ENCODE assay signal across 28 mouse cellular contexts in genomic region chr14:99449870-99450269, GRCm38 (mm10).
A peak's percentile ranks its signal among the peaks of the same experiment; 100 is the strongest.
DNase-seq lines count a peak whose midpoint lies in the region; ATAC-seq lines count a peak whose summit lies in the region.
"Had no signal": no experiment of that assay in that cellular context is flagged by ENCODE, and none has a peak within 500 bp of the region (broad histone marks: within the 10 kb centered on the region; RNA-seq: fewer than 3 reads in every experiment).

No protein-coding gene starts in this region.

- no peak overlapping the region for H3K27ac ChIP-seq in liver, embryonic 12.5 days
- H3K27ac ChIP-seq in forebrain, embryonic 16.5 days (ENCODE audit: low read length) = no peak overlapping the region
- no peak overlapping the region for H3K27ac ChIP-seq in intestine, embryonic 16.5 days (ENCODE audit: low read length)
- H3K27ac ChIP-seq: heart, embryonic 13.5 days; hindbrain, embryonic 14.5 days; layer of hippocampus, adult 2 months; limb, embryonic 12.5 days; liver, embryonic 13.5 days; neural tube, embryonic 15.5 days had no signal

- no peaks in the 10 kb centered on the region for H3K36me3 ChIP-seq in liver, embryonic 12.5 days
- H3K36me3 ChIP-seq in forebrain, embryonic 16.5 days (ENCODE audit: control insufficient read depth, insufficient read depth) = no peaks in the 10 kb centered on the region
- H3K36me3 ChIP-seq in intestine, embryonic 16.5 days (ENCODE audit: control insufficient read depth, insufficient read depth, low read length) = no peaks in the 10 kb centered on the region
- H3K36me3 ChIP-seq: heart, embryonic 13.5 days; limb, embryonic 12.5 days; liver, embryonic 13.5 days; neural tube, embryonic 15.5 days had no signal

- H3K9me3 ChIP-seq in liver, embryonic 12.5 days (replicated peaks) = no peaks in the 10 kb centered on the region
- no peaks in the 10 kb centered on the region for H3K9me3 ChIP-seq in forebrain, embryonic 16.5 days (ENCODE audit: control insufficient read depth, low read length)
- no peaks in the 10 kb centered on the region for H3K9me3 ChIP-seq in intestine, embryonic 16.5 days (ENCODE audit: control insufficient read depth, low read length)
- H3K9me3 ChIP-seq: heart, embryonic 13.5 days; limb, embryonic 12.5 days; liver, embryonic 13.5 days; neural tube, embryonic 15.5 days had no signal

- H3K4me2 ChIP-seq in liver, embryonic 12.5 days = no peak overlapping the region
- no peak overlapping the region for H3K4me2 ChIP-seq in forebrain, embryonic 16.5 days (ENCODE audit: low read length)
- no peak overlapping the region for H3K4me2 ChIP-seq in intestine, embryonic 16.5 days (ENCODE audit: low read depth, low read length)
- H3K4me2 ChIP-seq: heart, embryonic 13.5 days; hindbrain, embryonic 14.5 days; limb, embryonic 12.5 days; liver, embryonic 13.5 days; neural tube, embryonic 15.5 days had no signal

- WGBS in liver, embryonic 12.5 days (ENCODE audit: insufficient replicate concordance) = 54% methylated on average over 5 of the region's 5 CpGs
- 94% methylated on average over 5 of the region's 5 CpGs for WGBS in forebrain, embryonic 16.5 days
- 89% methylated on average over 5 of the region's 5 CpGs for WGBS in intestine, embryonic 16.5 days

- peak; percentile 68; the same call in 1 of the 2 replicates for ATAC-seq in monocyte, adult 5-6 weeks (replicated peaks; ENCODE audit: insufficient number of reproducible peaks, low FRiP score, low TSS enrichment, poor library complexity, severe bottlenecking)
- ATAC-seq in liver, embryonic 12.5 days = no peak
- ATAC-seq in forebrain, embryonic 16.5 days = no peak
- ATAC-seq in intestine, embryonic 16.5 days = no peak
- ATAC-seq: forebrain, embryonic 14.5 days; inflammation-experienced regulatory T-cells, adult 6 months had no signal

- H3K4me3 ChIP-seq in liver, embryonic 12.5 days = no peak overlapping the region
- no peak overlapping the region for H3K4me3 ChIP-seq in forebrain, embryonic 16.5 days (replicated peaks; ENCODE audit: low read length)
- H3K4me3 ChIP-seq in intestine, embryonic 16.5 days (ENCODE audit: low read length) = no peak overlapping the region
- H3K4me3 ChIP-seq: heart, embryonic 13.5 days; layer of hippocampus, adult 2 months; limb, embryonic 12.5 days; liver, embryonic 13.5 days; neural tube, embryonic 15.5 days had no signal

- peak; percentile 18 for DNase-seq in thymus, postnatal 0 days (ENCODE audit: low spot score)
- DNase-seq in thymus, postnatal 25 days = no peak
- DNase-seq in fibroblast of lung, adult 2 months (ENCODE audit: low read depth) = peak; percentile 5
- no peak for DNase-seq in spleen, postnatal 10 days (ENCODE audit: low spot score in 2 of 2)
- DNase-seq: B cell, adult 2 months; cerebellum, adult 11-12 months; cerebellum, postnatal 36 days; heart, adult 11 months; heart, postnatal 14 days; kidney, adult 2 months; kidney, postnatal 10 days; layer of hippocampus, postnatal 36 days; liver, embryonic 13.5 days; lung, adult 2 months; lung, postnatal 14 days; midbrain, embryonic 14.5 days; thymus, adult 2 months had no signal

- no peaks in the 10 kb centered on the region for H3K4me1 ChIP-seq in liver, embryonic 12.5 days
- no peaks in the 10 kb centered on the region for H3K4me1 ChIP-seq in forebrain, embryonic 16.5 days (replicated peaks; ENCODE audit: control insufficient read depth, insufficient read depth, low read length)
- H3K4me1 ChIP-seq in intestine, embryonic 16.5 days (ENCODE audit: control insufficient read depth, insufficient read depth, low read length) = no peaks in the 10 kb centered on the region
- H3K4me1 ChIP-seq: heart, embryonic 13.5 days; limb, embryonic 12.5 days; liver, embryonic 13.5 days; neural tube, embryonic 15.5 days had no signal

- H3K27me3 ChIP-seq in liver, embryonic 12.5 days (replicated peaks) = no peaks in the 10 kb centered on the region
- no peaks in the 10 kb centered on the region for H3K27me3 ChIP-seq in forebrain, embryonic 16.5 days (replicated peaks; ENCODE audit: control insufficient read depth, insufficient read depth, low read length)
- H3K27me3 ChIP-seq in intestine, embryonic 16.5 days (replicated peaks; ENCODE audit: control insufficient read depth, insufficient read depth, low read length) = no peaks in the 10 kb centered on the region
- H3K27me3 ChIP-seq: heart, embryonic 13.5 days; limb, embryonic 12.5 days; liver, embryonic 13.5 days; neural tube, embryonic 15.5 days had no signal

- no peak overlapping the region for H3K9ac ChIP-seq in liver, embryonic 12.5 days
- no peak overlapping the region for H3K9ac ChIP-seq in forebrain, embryonic 16.5 days (replicated peaks; ENCODE audit: low read depth, low read length)
- no peak overlapping the region for H3K9ac ChIP-seq in intestine, embryonic 16.5 days (ENCODE audit: low read depth, low read length)
- H3K9ac ChIP-seq: heart, embryonic 13.5 days; hindbrain, embryonic 14.5 days; limb, embryonic 12.5 days; liver, embryonic 13.5 days; neural tube, embryonic 15.5 days had no signal

Comparison
In these comparisons a context has a peak if more than half of its experiments do, and no peak if none do; other contexts are left out.
1. DNase-seq: peak in thymus, postnatal 0 days (single experiment) and fibroblast of lung, adult 2 months (single experiment); none in thymus, postnatal 25 days (single experiment) and spleen, postnatal 10 days (0 of 2).